Mouse (Mus musculus) thymus, adult 2 months (tissue): ENCODE measurements around the gene Itga6.
A peak's percentile ranks its signal among the peaks of the same experiment; 100 is the strongest.

ENCODE experiments used
- CTCF ChIP-seq: fragments of 200-500 bp; IDR thresholded peaks from 2 replicates; pipeline ENCODE4 v1.5.1; 2012; ENCODE audit warnings: mild to moderate bottlenecking, control low read depth, low read length, moderate library complexity, borderline replicate concordance; ENCODE audit not compliant: control insufficient read depth, poor library complexity, insufficient read depth; ENCODE audit errors: extremely low read depth
- POLR2A ChIP-seq: fragments of 200-500 bp; IDR thresholded peaks from 2 replicates; pipeline ENCODE4 v1.6.1; 2012; ENCODE audit warnings: mild to moderate bottlenecking, low read length, control low read depth, moderate library complexity; ENCODE audit not compliant: control insufficient read depth, poor library complexity, insufficient read depth; ENCODE audit errors: extremely low read depth

- no peak for TF ChIP-seq CTCF
- 0 out of 2 replicates have a peak, but pooled peaks have one; percentile 2 for TF ChIP-seq POLR2A
Observed at GRCm38 (mm10) chr2:71786060-71786459, 40.6 kb downstream of the Itga6 start.
